Mouse (Mus musculus) WW6 (cell line): ENCODE data around the gene Alyref.

Source experiments
- DNase-seq: peaks from one replicate; pipeline ENCODE4 v3.0.0-alpha.2; 2013; ENCODE audit warnings: low read depth, low spot score

The Alyref gene

GRCm38 (mm10) chr11:120547469-120547868 is 50.7 kb downstream of the Alyref start:
- no peak for DNase-seq

- no peak for DNase-seq
Observed at GRCm38 (mm10) chr11:120545964-120546363, 52.2 kb downstream of the Alyref start.

GRCm38 (mm10) chr11:120542376-120542775 is 55.8 kb downstream of the Alyref start:
- no peak for DNase-seq
